Mouse (Mus musculus) embryonic fibroblast, embryonic 13.5 days (primary cell): ENCODE data around the gene Rftn1.

Source experiments
- CTCF ChIP-seq: IDR thresholded peaks from 2 replicates; pipeline ENCODE4 v1.5.1; 2011; ENCODE audit warnings: mild to moderate bottlenecking, control low read depth, low read length, moderate library complexity, borderline replicate concordance; ENCODE audit not compliant: insufficient read depth
- POLR2A ChIP-seq: IDR thresholded peaks from 2 replicates; pipeline ENCODE4 v1.6.1; 2011; ENCODE audit warnings: low read depth, mild to moderate bottlenecking, control low read depth, low read length, moderate library complexity

DNA sequence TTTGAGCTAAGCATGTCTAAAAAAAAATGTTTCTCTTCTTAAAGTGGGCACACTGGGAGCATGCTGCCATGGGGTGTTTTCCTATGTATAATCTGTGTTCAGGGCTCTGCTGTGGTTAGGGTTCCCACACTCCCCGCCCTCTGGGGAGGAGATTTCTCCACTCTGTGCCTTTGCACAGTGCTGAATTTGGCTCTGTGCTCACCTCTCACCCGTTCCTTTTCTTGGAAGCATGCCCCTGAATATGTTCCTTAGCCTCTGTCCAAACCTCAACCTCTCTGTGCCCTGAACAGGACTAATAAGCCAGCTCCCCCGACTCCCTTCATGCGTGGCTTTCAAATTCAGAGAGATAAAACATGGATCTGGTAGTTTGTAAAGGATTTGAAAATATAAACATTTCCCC lies 39.1 kb upstream of the Rftn1 start:
- TF ChIP-seq CTCF (no peak), POLR2A (no peak)
